Mouse (Mus musculus) cerebellum, adult 2 months (tissue): Measurements from ENCODE around the gene Fxyd6. TPM values are rescaled to one million over a fixed set of nuclear protein-coding genes. Genes with fewer than 3 reads are reported as not detected.

Experiments
- DNase-seq, 2 experiments: peaks; one replicate each; pipeline ENCODE4 v3.0.0; 2021
- H3K27ac ChIP-seq: fragments of 200-500 bp; 2 replicates; pipeline ENCODE4 v1.5.1; 2012; ENCODE audit warnings: low read length, control low read depth, inconsistent platforms; ENCODE audit not compliant: insufficient read depth
- H3K27me3 ChIP-seq: fragments of 200-500 bp; 2 replicates; pipeline ENCODE4 v1.6.1; 2012; ENCODE audit warnings: inconsistent platforms, mild to moderate bottlenecking, low read length, moderate library complexity; ENCODE audit not compliant: control insufficient read depth, insufficient read depth
- H3K4me1 ChIP-seq: fragments of 200-500 bp; 2 replicates; pipeline ENCODE4 v1.6.1; 2011; ENCODE audit warnings: low read length; ENCODE audit not compliant: control insufficient read depth, insufficient read depth
- H3K4me3 ChIP-seq: fragments of 200-500 bp; replicated peaks from 2 replicates; pipeline ENCODE3; 2011; ENCODE audit warnings: mild to moderate bottlenecking, low read depth, low read length, control low read depth; ENCODE audit not compliant: insufficient read depth
- CTCF ChIP-seq: fragments of 200-500 bp; IDR thresholded peaks from 2 replicates; pipeline ENCODE4 v1.5.1; 2011; ENCODE audit warnings: low read depth, mild to moderate bottlenecking, control low read depth, low read length, moderate library complexity, borderline replicate concordance; ENCODE audit not compliant: insufficient read depth
- POLR2A ChIP-seq: fragments of 200-500 bp; IDR thresholded peaks from 2 replicates; pipeline ENCODE4 v1.6.1; 2011; ENCODE audit warnings: low read length, control low read depth, borderline replicate concordance; ENCODE audit not compliant: insufficient read depth
- WGBS: fragments of 180-500 bp; shearing (Covaris S2); methylation state at CpG from one replicate; pipeline ENCODE4 v1.1.7; 2018; 5-methylcytosine and 5-hydroxymethylcytosine counted together
- polyA plus RNA-seq: library from polyadenylated mRNA; depleted of rRNA; stranded (reverse); fragments of >200 nt; gene quantifications from 2 replicates; pipeline ENCODE4 v1.2.3, GENCODE M21; 2012

Gene Fxyd6
- polyA plus RNA-seq, 1 experiment = 104 TPM

DNA sequence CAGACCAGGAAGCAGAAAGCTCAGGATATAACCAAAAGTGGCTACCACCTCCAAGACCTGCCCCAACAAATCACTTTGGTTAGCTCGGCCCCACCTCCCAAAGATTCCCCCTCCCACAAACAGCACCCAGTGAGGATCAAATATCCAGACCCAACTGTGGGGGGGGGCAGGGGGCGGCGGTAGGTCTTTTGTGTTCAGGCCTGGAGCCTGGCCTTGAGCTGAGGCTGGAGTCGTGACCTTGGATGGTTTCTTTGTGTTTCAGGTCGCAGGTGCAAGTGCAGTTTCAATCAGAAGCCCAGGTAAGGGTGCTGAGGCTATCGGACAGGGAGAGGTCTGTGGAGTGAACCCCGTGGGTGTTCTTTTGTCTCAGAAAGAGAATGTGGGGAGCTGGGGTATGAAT is 21.3 kb downstream of the Fxyd6 start:
- Histone ChIP-seq H3K4me3 (no peak overlapping the region), H3K4me1 (no peaks in the 10 kb centered on the region)
- 92% methylated on average over 7 of the region's 7 CpGs for WGBS

GRCm38 (mm10) chr9:45395218-45395617 is 25.2 kb downstream of the Fxyd6 start:
- H3K27me3 ChIP-seq = no peaks in the 10 kb centered on the region
- no peak for TF ChIP-seq POLR2A
- TF ChIP-seq CTCF = no peak
- peaks cover 12% of the 10 kb centered on the region for H3K4me1 ChIP-seq
- no peak overlapping the region for H3K27ac ChIP-seq
- no peak overlapping the region for H3K4me3 ChIP-seq
- WGBS = 93% methylated on average over 6 of the region's 6 CpGs
- DNase-seq = no peak

More for the DNA sequence above, 21.3 kb downstream of the Fxyd6 start:
- H3K27me3 ChIP-seq = no peaks in the 10 kb centered on the region
- no peak for DNase-seq
- TF ChIP-seq CTCF = no peak
- no peak for TF ChIP-seq POLR2A
- H3K27ac ChIP-seq = no peak overlapping the region

DNA sequence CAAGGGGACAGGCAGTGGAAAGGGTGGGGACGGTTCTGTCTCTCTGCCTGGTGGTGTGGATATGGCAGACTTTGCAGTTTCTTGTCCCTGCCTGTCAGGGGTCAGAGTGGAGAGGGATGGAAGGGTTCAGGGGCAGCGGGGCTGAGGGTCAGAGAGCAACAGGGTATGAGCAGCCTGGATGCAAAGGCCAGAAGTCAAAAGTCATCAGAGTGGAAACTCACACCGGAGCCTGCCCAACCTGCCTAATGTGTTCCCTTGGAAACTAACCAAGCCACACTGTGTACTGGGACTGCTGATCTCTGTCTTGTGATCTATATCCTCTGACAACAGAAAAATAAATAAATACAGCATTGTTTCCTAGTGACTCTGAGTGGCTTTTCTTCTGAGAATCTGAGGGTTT is 25.8 kb downstream of the Fxyd6 start:
- 68% methylated on average over 3 of the region's 3 CpGs for WGBS
- TF ChIP-seq CTCF (no peak), POLR2A (no peak)

GRCm38 (mm10) chr9:45398336-45398735 is 28.4 kb downstream of the Fxyd6 start:
- Histone ChIP-seq H3K4me1 (peaks cover 12% of the 10 kb centered on the region), H3K4me3 (no peak overlapping the region), H3K27me3 (no peaks in the 10 kb centered on the region), H3K27ac (no peak overlapping the region)
- TF ChIP-seq CTCF (no peak), POLR2A (no peak)
- WGBS = 4% methylated on average over 1 of the region's 1 CpGs
- peak; percentile 79 to 89 for DNase-seq

More for the DNA sequence above, 25.8 kb downstream of the Fxyd6 start:
- no peaks in the 10 kb centered on the region for H3K27me3 ChIP-seq
- no peak overlapping the region for H3K4me3 ChIP-seq
- DNase-seq = no peak
- peaks cover 12% of the 10 kb centered on the region for H3K4me1 ChIP-seq
- no peak overlapping the region for H3K27ac ChIP-seq

GRCm38 (mm10) chr9:45399434-45399833 is 29.4 kb downstream of the Fxyd6 start, which contains the start of gene Fxyd2:
TSS of gene Fxyd2 (plus strand) at chr9:45399669.
- WGBS = 74% methylated on average over 4 of the region's 4 CpGs
- Histone ChIP-seq H3K4me1 (peaks cover 12% of the 10 kb centered on the region), H3K27me3 (no peaks in the 10 kb centered on the region), H3K27ac (no peak within 1 kb of the TSS), H3K4me3 (no peak within 1 kb of the TSS)
- DNase-seq = no peak
- TF ChIP-seq POLR2A (no peak), CTCF (no peak)

DNA sequence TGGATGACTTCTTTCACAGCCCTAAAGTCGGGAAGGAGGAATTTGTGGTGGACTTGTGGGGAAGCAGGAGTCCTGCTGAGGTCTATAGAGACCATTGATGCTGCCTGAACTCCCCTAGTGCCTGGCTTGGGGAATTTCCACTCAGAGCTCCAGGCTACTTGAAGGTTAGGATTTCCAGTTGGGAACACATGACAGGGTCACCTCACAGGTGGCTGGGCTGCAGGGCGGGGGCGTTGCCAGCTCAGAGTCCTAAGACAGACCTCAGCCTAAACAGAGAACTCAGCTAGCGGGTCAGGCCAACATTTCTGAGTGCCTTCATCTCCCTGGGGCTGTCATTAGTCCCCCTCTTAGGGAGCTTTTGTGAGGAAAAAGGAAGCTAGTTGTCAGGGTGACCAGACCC is 31.9 kb downstream of the Fxyd6 start:
- no peak overlapping the region for H3K27ac ChIP-seq
- no peak for DNase-seq
- no peak overlapping the region for H3K4me3 ChIP-seq
- H3K4me1 ChIP-seq = peaks cover 12% of the 10 kb centered on the region
- no peaks in the 10 kb centered on the region for H3K27me3 ChIP-seq
- 77% methylated on average over 4 of the region's 4 CpGs for WGBS
- TF ChIP-seq CTCF (no peak), POLR2A (no peak)

- H3K4me1 ChIP-seq = peaks cover 11% of the 10 kb centered on the region
- H3K27me3 ChIP-seq = no peaks in the 10 kb centered on the region
- 83% methylated on average over 2 of the region's 2 CpGs for WGBS
- DNase-seq = no peak
- H3K4me3 ChIP-seq = no peak overlapping the region
- no peak for TF ChIP-seq CTCF
- TF ChIP-seq POLR2A = no peak
- H3K27ac ChIP-seq = no peak overlapping the region
These were observed 33.0 kb downstream of the Fxyd6 start for GRCm38 (mm10) chr9:45402957-45403356.

- no peaks in the 10 kb centered on the region; the same call in 1 of the 2 replicates for H3K4me1 ChIP-seq
- H3K27ac ChIP-seq = no peak overlapping the region
- DNase-seq = no peak
- TF ChIP-seq CTCF (no peak), POLR2A (no peak)
- H3K27me3 ChIP-seq = no peaks in the 10 kb centered on the region
- H3K4me3 ChIP-seq = no peak overlapping the region
- WGBS = 86% methylated on average over 5 of the region's 5 CpGs
These were observed 35.7 kb downstream of the Fxyd6 start for GRCm38 (mm10) chr9:45405694-45406093.
